In the genomic region with DNA sequence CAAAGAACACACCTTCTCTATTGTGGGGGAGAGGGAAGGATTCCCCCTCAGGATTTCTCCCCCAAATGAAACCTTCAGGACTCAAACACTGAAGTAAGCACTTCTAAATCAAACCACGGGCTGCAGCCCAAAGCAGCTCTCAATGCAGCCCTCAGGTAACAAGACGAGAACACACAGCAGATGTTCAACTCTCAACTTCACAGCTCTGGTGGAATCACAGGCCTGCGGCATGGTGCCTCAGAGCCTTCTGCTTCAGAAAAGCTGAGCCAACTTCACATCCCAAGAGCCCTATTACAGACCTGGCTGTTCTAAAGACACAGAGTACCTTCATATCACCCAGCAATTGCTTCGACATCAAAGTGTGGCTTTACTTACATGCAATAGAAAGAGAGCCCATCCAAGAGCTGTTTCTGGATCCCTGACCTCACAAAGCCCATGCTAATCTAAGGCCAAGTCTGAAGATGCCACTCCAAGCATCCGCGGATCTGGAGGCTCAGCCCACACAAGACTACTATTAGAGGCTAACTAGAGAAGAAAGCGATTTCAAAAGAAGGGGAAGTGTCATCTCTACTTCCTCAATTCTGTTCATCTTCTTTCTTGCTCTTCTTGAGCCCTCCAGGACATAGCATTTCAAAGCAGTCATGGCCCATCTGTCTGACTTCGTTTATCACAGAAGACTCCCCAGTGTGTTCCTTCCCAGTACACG, we compare ENCODE assay signal across 17 mouse cellular contexts. TPM values are rescaled to one million over a fixed set of nuclear protein-coding genes. Genes with fewer than 3 reads are reported as not detected.
DNase-seq lines count a peak whose midpoint lies in the region; ATAC-seq and TF ChIP-seq lines count a peak whose summit lies in the region.
"Had no signal": no experiment of that assay in that cellular context is flagged by ENCODE, and none has a peak within 500 bp of the region (broad histone marks: within the 10 kb centered on the region; RNA-seq: fewer than 3 reads in every experiment).

No protein-coding gene starts in this region.

- no peaks in the 10 kb centered on the region for H3K27me3 ChIP-seq in stomach, postnatal 0 days (ENCODE audit: control insufficient read depth, insufficient read depth, low read length)
- no peaks in the 10 kb centered on the region for H3K27me3 ChIP-seq in hindbrain, embryonic 10.5 days (ENCODE audit: insufficient read depth, poor library complexity, severe bottlenecking)
- H3K27me3 ChIP-seq: heart, embryonic 12.5 days; neural tube, embryonic 13.5 days had no signal

- H3K4me1 ChIP-seq in stomach, postnatal 0 days (replicated peaks; ENCODE audit: control insufficient read depth, insufficient read depth), result no peaks in the 10 kb centered on the region
- H3K4me1 ChIP-seq in hindbrain, embryonic 10.5 days (replicated peaks), result no peaks in the 10 kb centered on the region
- H3K4me1 ChIP-seq: heart, embryonic 12.5 days; neural tube, embryonic 13.5 days had no signal

- no peak overlapping the region for H3K4me2 ChIP-seq in stomach, postnatal 0 days (replicated peaks; ENCODE audit: low read depth)
- H3K4me2 ChIP-seq: heart, embryonic 12.5 days; neural tube, embryonic 13.5 days had no signal

- H3K36me3 ChIP-seq in stomach, postnatal 0 days (ENCODE audit: control insufficient read depth, insufficient read depth, low read length), result no peaks in the 10 kb centered on the region
- no peaks in the 10 kb centered on the region for H3K36me3 ChIP-seq in hindbrain, embryonic 10.5 days
- H3K36me3 ChIP-seq: heart, embryonic 12.5 days; neural tube, embryonic 13.5 days had no signal

- H3K27ac ChIP-seq in layer of hippocampus, adult 2 months, result no peak overlapping the region
- H3K27ac ChIP-seq in stomach, postnatal 0 days (replicated peaks), result no peak overlapping the region
- no peak overlapping the region for H3K27ac ChIP-seq in hindbrain, embryonic 10.5 days
- H3K27ac ChIP-seq: neural tube, embryonic 13.5 days had no signal

- peak; percentile 71 for ATAC-seq in granulocyte monocyte progenitor cell, adult 5-6 weeks (replicated peaks; ENCODE audit: poor library complexity, severe bottlenecking)
- no peak for ATAC-seq in stomach, postnatal 0 days (ENCODE audit: low FRiP score, low TSS enrichment)
- ATAC-seq: activated CD4-positive, CD25-positive, alpha-beta regulatory T cell, adult 4 months; forebrain, postnatal 0 days had no signal

- no peaks in the 10 kb centered on the region for H3K9me3 ChIP-seq in stomach, postnatal 0 days (ENCODE audit: control insufficient read depth, low read length)
- no peaks in the 10 kb centered on the region for H3K9me3 ChIP-seq in hindbrain, embryonic 10.5 days
- H3K9me3 ChIP-seq: heart, embryonic 12.5 days; neural tube, embryonic 13.5 days had no signal

- peak; percentile 35 for DNase-seq in layer of hippocampus, adult 11-12 months (ENCODE audit: low spot score)
- no peak for DNase-seq in layer of hippocampus, adult 2 months (ENCODE audit: low spot score in 2 of 2)
- peak; percentile 24 for DNase-seq in right cerebral cortex, adult 18-20 months
- no peak for DNase-seq in right cerebral cortex, postnatal 10 days (ENCODE audit: low spot score in 2 of 2)
- DNase-seq in stomach, postnatal 0 days (ENCODE audit: low spot score), result peak; percentile 9
- no peak for DNase-seq in MN1 (ENCODE audit: low spot score)
- DNase-seq in hindbrain, embryonic 10.5 days (ENCODE audit: low spot score), result no peak
- DNase-seq: cerebellum, adult 11-12 months; embryo, embryonic 11 days; forebrain, postnatal 0 days; gastrocnemius, postnatal 14 days; thymus, postnatal 36 days had no signal

- WGBS in stomach, postnatal 0 days, result 83% methylated on average over 9 of the region's 9 CpGs
- WGBS in hindbrain, embryonic 10.5 days, result 87% methylated on average over 9 of the region's 9 CpGs

- H3K4me3 ChIP-seq in layer of hippocampus, adult 2 months, result no peak overlapping the region
- no peak overlapping the region for H3K4me3 ChIP-seq in stomach, postnatal 0 days (ENCODE audit: low read depth, low read length)
- no peak overlapping the region for H3K4me3 ChIP-seq in hindbrain, embryonic 10.5 days
- H3K4me3 ChIP-seq: heart, embryonic 12.5 days; neural tube, embryonic 13.5 days had no signal

- H3K9ac ChIP-seq in stomach, postnatal 0 days (ENCODE audit: low read length), result no peak overlapping the region
- H3K9ac ChIP-seq: forebrain, postnatal 0 days; heart, embryonic 12.5 days; neural tube, embryonic 13.5 days had no signal

- TF ChIP-seq EP300 in stomach, postnatal 0 days (optimal IDR thresholded peaks at IDR 0.05), result no peak

- TF ChIP-seq CTCF in layer of hippocampus, adult 2 months (conservative IDR thresholded peaks at IDR 0.05), result no peak
- TF ChIP-seq CTCF in stomach, postnatal 0 days (IDR thresholded peaks at IDR 0.05; ENCODE audit: low read depth), result no peak

RNA-seq across cellular contexts. Expression of gene Ipcef1, which starts 11.6 kb away (rescaled TPM):
- 10 to 100 TPM; 23.5 to 25.2 TPM for total RNA-seq in layer of hippocampus, adult 2 months (2021)
- total RNA-seq in granulocyte monocyte progenitor cell, adult 5-6 weeks (2014; fragmentation: Nextera tagmentation), result 2.6 and 6.9 TPM in 2 replicates
- total RNA-seq in granulocyte monocyte progenitor cell, adult 5-6 weeks (2017), result 2.1 and 3.4 TPM in 2 replicates
- 0.30 and 0.35 TPM in 2 replicates for polyA plus RNA-seq in stomach, postnatal 0 days (2015; fragmentation: Nextera tagmentation; extraction: Ambion mirVana)
- polyA plus RNA-seq in hindbrain, embryonic 10.5 days (2016; fragmentation: Nextera tagmentation; extraction: Ambion mirVana), result 0.16 and 0.25 TPM in 2 replicates
- total RNA-seq: gastrocnemius, postnatal 14 days had no signal
- polyA plus RNA-seq: intestine, embryonic 14.5 days had no signal

Comparison
In these comparisons a context has a peak if more than half of its experiments do, and no peak if none do; other contexts are left out.
1. DNase-seq: peak in layer of hippocampus, adult 11-12 months (single experiment), right cerebral cortex, adult 18-20 months (single experiment) and stomach, postnatal 0 days (single experiment); none in layer of hippocampus, adult 2 months (0 of 2), right cerebral cortex, postnatal 10 days (0 of 2), MN1 (single experiment) and hindbrain, embryonic 10.5 days (single experiment).